Mouse (Mus musculus): Measurements from ENCODE around the gene Sept14.
"Not testable (repeated sequence)": the region's sequence is repeated elsewhere in the genome, so short reads cannot be mapped to it uniquely, and the experiment has no call there.

Sept14 gene

GRCm38 (mm10) chr5:129708412-129708811 lies at the start of gene Sept14:
Gene Sept14, minus strand, starts transcription at chr5:129708512.
- no peak for DNase-seq

- no peak for DNase-seq
Measured at GRCm38 (mm10) chr5:129756886-129757285, 48.6 kb upstream of the Sept14 start.

GRCm38 (mm10) chr5:129744050-129744449 lies 35.7 kb upstream of the Sept14 start:
- no peak for DNase-seq

- DNase-seq, result no peak
Measured at GRCm38 (mm10) chr5:129742903-129743488, 34.7 kb upstream of the Sept14 start.

GRCm38 (mm10) chr5:129740976-129741375 lies 32.7 kb upstream of the Sept14 start:
- peak; percentile 37 to 43 for DNase-seq

- no peak for DNase-seq
Measured at GRCm38 (mm10) chr5:129731021-129731420, 22.7 kb upstream of the Sept14 start.

GRCm38 (mm10) chr5:129730344-129730743 lies 22.0 kb upstream of the Sept14 start:
- no peak for DNase-seq

GRCm38 (mm10) chr5:129729286-129729685 lies 21.0 kb upstream of the Sept14 start:
- no peak for DNase-seq

- DNase-seq, result no peak
Measured at GRCm38 (mm10) chr5:129726784-129727183, 18.5 kb upstream of the Sept14 start.

- DNase-seq, result peak; percentile 27 to 28
Measured at GRCm38 (mm10) chr5:129725774-129726392, 17.6 kb upstream of the Sept14 start.

- DNase-seq, result peak; percentile 95 to 96
Measured at GRCm38 (mm10) chr5:129724834-129725773, 16.8 kb upstream of the Sept14 start, which contains the start of gene Nipsnap2. Gene Nipsnap2, plus strand, starts transcription at chr5:129725063.

- DNase-seq, result no peak
Measured at GRCm38 (mm10) chr5:129724268-129724667, 16.0 kb upstream of the Sept14 start.

GRCm38 (mm10) chr5:129720176-129720575 lies 11.9 kb upstream of the Sept14 start:
- peak; percentile 21 to 22 for DNase-seq

- no peak for DNase-seq
Measured at GRCm38 (mm10) chr5:129717016-129717415, 8.7 kb upstream of the Sept14 start.

GRCm38 (mm10) chr5:129715326-129715861 lies 7.1 kb upstream of the Sept14 start, which contains the start of gene Mrps17:
Gene Mrps17, plus strand, starts transcription at chr5:129715497.
- peak; percentile 91 to 93 for DNase-seq

GRCm38 (mm10) chr5:129703368-129703767 lies 4.9 kb downstream of the Sept14 start:
- no peak for DNase-seq

- DNase-seq, result no peak
Measured at GRCm38 (mm10) chr5:129701706-129702105, 6.6 kb downstream of the Sept14 start.

GRCm38 (mm10) chr5:129700506-129700905 lies 7.8 kb downstream of the Sept14 start:
- no peak for DNase-seq

- DNase-seq, result no peak
Measured at GRCm38 (mm10) chr5:129690528-129690927, 17.8 kb downstream of the Sept14 start.

- no peak for DNase-seq
Measured at GRCm38 (mm10) chr5:129687621-129688020, 20.7 kb downstream of the Sept14 start.

- DNase-seq, result not testable (repeated sequence)
Measured at GRCm38 (mm10) chr5:129685141-129685540, 23.2 kb downstream of the Sept14 start.

GRCm38 (mm10) chr5:129670036-129670458 lies 38.3 kb downstream of the Sept14 start, which contains the start of gene Zfp11:
Gene Zfp11, minus strand, starts transcription at chr5:129670099.
- peak; percentile 79 to 80 for DNase-seq

Data from B cell, adult 2 months (primary cell).